Mouse (Mus musculus) gastrocnemius, postnatal 14 days (tissue): ENCODE results near the gene Ddx59. TPM values are rescaled to one million over a fixed set of nuclear protein-coding genes. Genes with fewer than 3 reads are reported as not detected.

Experiments
- DNase-seq: peaks from one replicate; pipeline ENCODE4 v3.0.0; 2021; ENCODE audit warnings: mixed read lengths
- intact Hi-C: fragments of 180-260 bp; cut with DNase I; formaldehyde crosslinking; loops from one replicate; pipeline ENCODE4 v1.15.1; 2025; ENCODE audit warnings: low total_unique reads
- total RNA-seq, 2 experiments: library from RNA; stranded (reverse); gene quantifications; 2 replicates each; pipeline ENCODE4 v1.2.3; 2021

Gene Ddx59
- total RNA-seq, 2 experiments from 2014 or later, result 11.5 to 13.3 TPM

DNA sequence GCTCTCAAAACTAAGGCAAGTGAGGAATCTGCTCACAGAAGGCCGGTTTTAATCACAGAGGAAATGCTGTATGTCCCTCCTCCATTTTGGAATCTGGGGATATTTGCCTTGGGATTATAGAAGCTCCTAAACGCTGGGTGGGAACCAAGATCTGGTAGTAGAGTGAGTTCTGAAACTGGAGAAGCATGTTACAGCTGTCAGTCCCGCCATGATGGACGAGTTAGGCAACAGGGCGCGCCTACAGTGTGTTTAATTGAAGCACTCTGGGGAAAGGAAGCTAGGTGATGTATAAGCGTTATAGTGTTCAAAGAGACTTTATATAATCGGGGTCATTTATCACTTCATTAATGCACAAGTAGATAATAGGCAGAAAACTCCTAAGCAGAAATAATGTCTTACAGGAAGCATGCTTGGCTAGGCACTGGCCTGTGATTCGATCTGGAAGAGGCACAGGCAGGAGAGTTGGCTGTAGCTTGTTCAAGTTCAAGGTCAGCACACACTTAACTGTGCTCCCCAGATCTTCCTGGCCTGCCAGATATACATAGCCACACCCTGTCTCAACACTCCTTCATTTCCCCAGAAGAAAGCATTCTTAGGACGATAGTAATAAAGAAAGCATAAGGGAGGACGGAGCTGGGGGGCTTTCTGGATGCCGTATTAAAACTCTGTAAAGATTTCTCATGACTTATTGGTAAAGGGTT, 29.6 kb downstream of the Ddx59 start:
- DNase-seq, result no peak
- intact Hi-C loops, result no loop called here

- intact Hi-C loops, result no loop called here
- no peak for DNase-seq
Observed at GRCm38 (mm10) chr1:136446933-136447332, 31.9 kb downstream of the Ddx59 start.

GRCm38 (mm10) chr1:136447338-136447737, 32.3 kb downstream of the Ddx59 start:
- intact Hi-C loops, result no loop called here
- no peak for DNase-seq

DNA sequence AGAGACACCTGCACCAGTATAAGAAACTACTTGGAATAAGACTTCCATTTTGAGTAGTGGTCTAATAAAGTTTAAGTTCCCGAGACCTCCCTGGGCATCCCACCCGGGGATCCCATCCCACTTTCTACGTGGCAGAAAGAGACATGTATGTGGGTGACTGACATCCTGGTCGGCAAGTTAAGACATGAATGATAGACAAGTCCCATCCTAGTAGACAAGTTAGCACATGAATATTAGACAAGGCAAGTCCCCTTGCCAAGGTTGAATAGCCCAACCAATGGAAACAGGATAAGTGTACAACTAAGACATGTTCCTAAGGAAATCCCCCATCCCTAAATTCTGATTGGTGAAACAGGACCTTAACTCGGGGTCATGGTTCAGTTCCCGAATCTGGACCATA, 34.5 kb downstream of the Ddx59 start:
- DNase-seq, result no peak

GRCm38 (mm10) chr1:136450206-136450605, 35.1 kb downstream of the Ddx59 start:
- intact Hi-C loops, result no loop called here
- no peak for DNase-seq

More for the DNA sequence above, 34.5 kb downstream of the Ddx59 start:
- intact Hi-C loops, result no loop called here

GRCm38 (mm10) chr1:136452421-136452820, 37.4 kb downstream of the Ddx59 start:
- intact Hi-C loops, result no loop called here
- no peak for DNase-seq

DNA sequence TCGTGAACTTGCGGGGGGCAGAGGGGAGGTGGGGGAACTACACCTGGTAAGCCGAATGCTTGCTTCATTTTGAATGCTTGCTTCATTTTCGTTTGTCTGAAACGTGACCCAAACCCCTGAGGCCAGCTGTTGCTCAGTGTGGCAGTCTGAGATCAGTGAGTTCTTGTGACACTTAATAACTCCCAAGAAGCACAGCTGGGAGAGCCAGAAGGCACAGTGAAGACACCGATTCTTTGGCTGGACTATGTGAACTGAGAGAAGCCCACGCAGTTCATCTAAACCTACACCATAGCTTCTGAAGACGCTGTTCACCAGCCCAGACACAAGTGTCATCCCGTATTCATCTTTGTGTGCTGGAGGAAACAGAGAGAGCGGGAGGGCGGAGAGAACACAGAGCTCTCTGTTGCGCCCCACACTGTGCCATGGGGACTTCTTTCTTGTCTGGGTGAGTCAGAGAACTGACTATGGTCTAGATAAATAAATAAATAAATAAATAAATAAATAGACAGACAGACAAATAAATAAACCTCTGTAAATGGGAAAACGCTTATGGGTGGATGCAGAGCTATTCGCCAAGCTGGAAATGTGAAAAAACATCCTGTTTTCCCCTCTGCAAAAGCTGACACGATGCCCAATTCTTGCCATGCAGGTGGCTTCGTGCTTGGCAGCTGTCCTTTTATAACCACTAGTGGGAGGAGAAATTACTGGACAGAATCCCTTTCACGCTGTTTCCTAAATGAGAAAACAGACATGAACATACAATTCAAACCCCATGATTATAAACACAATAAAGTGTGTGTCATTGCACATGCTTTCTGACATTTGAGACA, 40.9 kb downstream of the Ddx59 start:
- intact Hi-C loops, result loop anchor here (5.0 kb wide), 3 partner anchors 149 to 284 kb away; no protein-coding TSS in a partner anchor

DNA sequence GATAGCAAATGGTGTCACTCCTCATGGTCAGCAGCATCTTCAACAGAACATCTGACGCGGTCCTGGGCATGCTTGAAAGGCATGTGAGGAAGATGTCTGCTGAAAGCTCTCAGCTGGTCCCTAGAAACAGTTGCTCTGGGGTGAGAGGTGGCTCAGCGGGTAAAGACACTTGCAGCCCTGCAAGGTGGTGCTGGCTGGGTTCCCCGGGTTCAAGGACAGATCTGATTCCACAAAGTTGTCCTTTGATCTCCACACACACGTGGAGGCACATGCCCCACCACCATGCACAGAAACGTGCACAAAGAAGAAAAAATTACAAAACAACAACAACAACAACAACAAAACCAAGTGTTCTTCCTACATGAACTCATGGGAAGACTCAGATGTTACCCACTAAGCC, 41.7 kb downstream of the Ddx59 start:
- intact Hi-C loops, result loop anchor here (5.0 kb wide), 3 partner anchors 149 to 284 kb away; no protein-coding TSS in a partner anchor
- DNase-seq, result no peak

More for the DNA sequence above, 40.9 kb downstream of the Ddx59 start:
- no peak for DNase-seq

DNA sequence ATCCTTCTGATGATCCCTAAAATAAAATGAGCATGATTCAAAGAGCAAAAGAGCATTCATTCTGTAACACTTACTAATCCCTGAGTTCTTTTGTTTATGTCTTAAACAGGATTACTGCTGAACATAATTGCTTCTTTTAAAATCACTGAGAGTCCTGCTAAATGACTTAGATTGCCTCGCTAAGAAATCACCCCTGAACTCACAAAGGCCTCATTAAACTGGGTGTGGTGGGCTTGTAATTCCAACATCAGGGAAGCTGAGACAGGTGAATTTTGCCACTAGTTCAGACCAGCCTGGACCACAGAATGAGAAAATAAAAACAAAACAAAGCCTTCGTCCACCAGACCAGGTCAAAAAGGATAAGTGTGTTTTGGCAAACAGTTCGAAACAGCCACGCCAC, 42.3 kb downstream of the Ddx59 start:
- intact Hi-C loops, result loop anchor here (5.0 kb wide), 3 partner anchors 150 to 285 kb away; no protein-coding TSS in a partner anchor

DNA sequence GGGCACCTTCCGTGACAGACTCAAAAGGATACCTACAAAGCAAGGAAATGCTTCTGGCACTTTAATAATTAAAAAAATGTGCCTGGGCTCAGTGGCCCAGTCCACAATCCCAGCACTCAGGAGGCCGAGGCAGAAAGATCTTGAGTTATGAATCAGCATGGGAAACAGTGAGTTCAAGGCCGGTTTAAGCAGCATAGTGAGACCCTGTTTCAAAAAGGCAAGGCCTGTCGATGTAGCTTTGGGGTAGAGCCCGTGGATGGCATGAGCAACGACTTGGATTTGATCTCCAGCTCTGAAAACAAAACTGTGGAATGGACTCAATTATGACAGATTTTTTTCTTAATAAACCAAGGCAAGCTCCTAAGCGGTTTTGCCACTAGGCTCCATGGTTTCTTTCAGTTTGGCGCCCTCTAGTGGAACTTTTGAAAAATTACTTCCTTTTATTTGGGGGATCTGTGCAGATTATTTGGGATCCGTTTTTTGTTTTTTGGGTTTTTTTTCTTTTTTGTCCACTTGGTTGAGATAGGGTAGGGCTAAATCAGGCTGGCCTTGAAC, 43.7 kb downstream of the Ddx59 start:
- intact Hi-C loops, result loop anchor here (5.0 kb wide), 3 partner anchors 151 to 286 kb away; no protein-coding TSS in a partner anchor
- DNase-seq, result no peak

More for the DNA sequence above, 42.3 kb downstream of the Ddx59 start:
- DNase-seq, result no peak

DNA sequence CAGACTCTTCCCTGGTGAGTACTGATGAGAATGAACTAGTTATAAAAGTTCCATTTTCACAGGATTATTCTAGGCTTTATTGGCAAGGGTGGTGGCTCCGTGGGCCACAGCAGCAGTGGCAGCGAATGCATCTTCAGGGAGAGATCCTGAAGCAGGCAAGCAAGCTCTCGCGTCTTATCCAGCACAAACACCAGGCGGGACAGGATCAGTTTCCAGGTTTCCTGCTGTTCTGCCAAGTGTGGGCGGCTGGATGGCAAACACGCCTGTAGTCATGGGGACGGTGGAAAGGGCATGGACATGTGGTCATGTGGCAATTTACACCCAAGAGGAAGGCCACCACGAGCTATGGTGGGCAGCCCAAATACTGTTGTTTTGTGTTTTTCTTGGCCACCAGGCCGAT, 47.4 kb downstream of the Ddx59 start:
- intact Hi-C loops, result no loop called here
- DNase-seq, result no peak

GRCm38 (mm10) chr1:136465168-136465567, 50.1 kb downstream of the Ddx59 start:
- no peak for DNase-seq
- intact Hi-C loops, result no loop called here

GRCm38 (mm10) chr1:136466143-136466811, 51.2 kb downstream of the Ddx59 start, which contains the start of gene Kif14:
Gene Kif14 (plus strand): TSS chr1:136466343.
- peak; percentile 92 for DNase-seq
- intact Hi-C loops, result no loop called here

DNA sequence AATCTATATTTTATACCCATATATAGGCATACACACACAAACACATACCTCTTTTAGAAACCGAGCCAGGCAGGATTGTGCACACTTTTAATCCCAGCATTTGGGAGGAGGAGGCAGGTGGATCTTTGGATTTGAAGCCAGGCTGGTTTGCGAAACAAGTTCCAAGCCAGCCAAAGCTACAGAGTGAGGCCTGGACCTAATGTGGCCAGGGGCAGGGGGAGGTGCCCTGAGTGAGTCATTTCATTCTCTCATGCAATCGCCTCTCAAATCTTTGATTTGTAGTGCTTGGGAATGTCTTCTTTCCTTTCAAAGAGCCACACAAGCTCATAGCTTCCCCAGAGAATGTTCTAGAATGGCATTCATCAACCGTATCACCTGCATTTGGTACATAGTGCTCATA, 54.3 kb downstream of the Ddx59 start:
- no peak for DNase-seq
- intact Hi-C loops, result no loop called here

DNA sequence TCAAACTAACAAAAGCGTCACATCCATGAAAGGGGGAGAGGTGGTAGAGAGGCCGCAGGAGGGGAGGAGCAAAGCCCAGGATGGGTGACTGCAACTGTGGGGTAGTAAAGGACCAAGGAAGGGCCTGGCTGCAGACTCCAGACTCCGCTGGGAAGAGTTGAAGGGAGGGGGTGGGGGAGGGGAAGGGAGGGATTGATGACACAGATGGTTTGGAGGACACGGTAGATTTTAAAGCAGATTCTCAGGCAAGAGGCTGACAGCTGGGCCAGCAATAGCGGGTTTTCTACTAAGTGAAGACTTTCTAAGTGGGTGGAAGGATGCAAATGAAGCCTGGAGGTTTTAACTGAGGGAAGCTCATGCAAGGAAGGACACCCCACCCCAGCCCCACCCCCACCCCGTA, 55.4 kb downstream of the Ddx59 start:
- DNase-seq, result no peak
- intact Hi-C loops, result loop anchor here (5.0 kb wide), 1 partner anchor 262 kb away; no protein-coding TSS in a partner anchor

Other genes starting within 250 kb of the Ddx59 start
- gene Mroh3, start 202.4 kb upstream of the Ddx59 start, total RNA-seq, result not detected
- not detected for gene Inava, start 181.0 kb upstream of the Ddx59 start, total RNA-seq
- not detected for gene Gpr25, start 154.4 kb upstream of the Ddx59 start, total RNA-seq
- 10 to 100 TPM; 14.7 to 15.8 TPM for gene Camsap2, start 69.2 kb upstream of the Ddx59 start, total RNA-seq
- gene Kif14, start 51.1 kb downstream of the Ddx59 start, total RNA-seq, result 1 to 10 TPM in 1 of 2 experiments, under 1 TPM in 1; 0.92 to 1.3 TPM
- gene Zfp281, start 209.6 kb downstream of the Ddx59 start, total RNA-seq, result 1 to 10 TPM; 7.7 to 7.9 TPM